Mouse (Mus musculus): ENCODE results near the gene Asb10. TPM values are rescaled to one million over a fixed set of nuclear protein-coding genes. Genes with fewer than 3 reads are reported as not detected.
A peak's percentile ranks its signal among the peaks of the same experiment; 100 is the strongest.

The Asb10 gene
- polyA plus RNA-seq, 1 experiment, result 1.6 TPM

DNA sequence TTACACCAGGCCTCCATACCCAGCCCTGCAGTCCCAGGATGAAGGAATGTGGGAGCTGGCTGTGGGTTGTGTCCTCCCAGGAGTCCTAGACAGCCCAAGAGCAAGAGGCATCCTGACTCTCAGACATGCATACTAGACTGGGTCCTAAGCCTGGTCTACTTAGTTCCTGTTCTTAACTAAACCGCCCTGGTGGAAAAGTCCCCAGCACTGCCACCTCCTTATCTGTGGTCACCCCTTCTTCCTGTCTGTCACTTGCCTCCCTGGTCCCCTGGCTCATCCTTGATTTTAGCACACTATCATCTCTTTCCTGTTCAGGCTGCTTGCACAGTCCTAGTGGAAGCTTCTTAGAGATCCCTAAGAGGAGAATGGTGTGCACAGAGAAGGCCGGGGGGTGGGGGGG, 35.3 kb downstream of the Asb10 start:
- Histone ChIP-seq H3K4me3 (ENCODE audit: insufficient read depth, low read depth, low read length) (no peak overlapping the region), H3K36me3 (ENCODE audit: control insufficient read depth, insufficient read depth, low read length) (no peaks in the 10 kb centered on the region)
- WGBS, result 66% methylated on average over 2 of the region's 2 CpGs

DNA sequence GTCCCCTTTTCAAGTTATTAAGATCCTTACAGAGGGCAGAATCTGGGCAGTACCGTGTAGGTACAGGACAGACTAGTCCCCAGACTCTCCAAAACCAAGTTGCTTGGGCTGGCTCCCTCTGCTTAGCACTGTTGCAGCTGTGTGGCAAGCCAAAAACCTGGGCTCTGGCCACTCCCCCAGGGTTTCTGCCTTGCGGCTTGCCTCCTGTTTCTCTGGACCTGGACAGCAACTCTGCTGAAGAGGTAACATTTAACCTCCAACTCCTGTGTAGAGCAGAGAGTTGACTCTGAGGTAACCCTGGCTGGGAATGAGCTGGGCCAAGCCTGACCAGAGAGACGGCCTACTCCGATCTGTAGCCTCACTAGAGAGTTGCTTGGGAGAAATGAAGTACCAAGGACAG, 38.0 kb downstream of the Asb10 start:
- peaks cover 3% of the 10 kb centered on the region; the same call in 1 of the 2 replicates for H3K4me1 ChIP-seq (ENCODE audit: control insufficient read depth, insufficient read depth, low read length)
- peaks cover 2% of the 10 kb centered on the region; the same call in 1 of the 2 replicates for H3K36me3 ChIP-seq (ENCODE audit: control insufficient read depth, insufficient read depth, low read length)
- no peak overlapping the region for H3K27ac ChIP-seq (ENCODE audit: insufficient read depth, low read depth, low read length)
- TF ChIP-seq POLR2A (IDR thresholded peaks at IDR 0.05; ENCODE audit: low read depth, low read length), result no peak
- WGBS, result 50% methylated on average over 4 of the region's 4 CpGs
- H3K27me3 ChIP-seq (replicated peaks; ENCODE audit: control insufficient read depth, insufficient read depth, low read length), result no peaks in the 10 kb centered on the region
- DNase-seq, result peak; percentile 77
- no peak overlapping the region for H3K4me3 ChIP-seq (ENCODE audit: insufficient read depth, low read depth, low read length)

More for the DNA sequence above, 35.3 kb downstream of the Asb10 start:
- no peaks in the 10 kb centered on the region for H3K27me3 ChIP-seq (replicated peaks; ENCODE audit: control insufficient read depth, insufficient read depth, low read length)
- TF ChIP-seq CTCF (conservative IDR thresholded peaks at IDR 0.05; ENCODE audit: insufficient read depth, insufficient read length, low read depth, low read length) (no peak), POLR2A (IDR thresholded peaks at IDR 0.05; ENCODE audit: low read depth, low read length) (no peak)
- no peak overlapping the region for H3K27ac ChIP-seq (ENCODE audit: insufficient read depth, low read depth, low read length)
- peaks cover 3% of the 10 kb centered on the region; the same call in 1 of the 2 replicates for H3K4me1 ChIP-seq (ENCODE audit: control insufficient read depth, insufficient read depth, low read length)
- no peak for DNase-seq

DNA sequence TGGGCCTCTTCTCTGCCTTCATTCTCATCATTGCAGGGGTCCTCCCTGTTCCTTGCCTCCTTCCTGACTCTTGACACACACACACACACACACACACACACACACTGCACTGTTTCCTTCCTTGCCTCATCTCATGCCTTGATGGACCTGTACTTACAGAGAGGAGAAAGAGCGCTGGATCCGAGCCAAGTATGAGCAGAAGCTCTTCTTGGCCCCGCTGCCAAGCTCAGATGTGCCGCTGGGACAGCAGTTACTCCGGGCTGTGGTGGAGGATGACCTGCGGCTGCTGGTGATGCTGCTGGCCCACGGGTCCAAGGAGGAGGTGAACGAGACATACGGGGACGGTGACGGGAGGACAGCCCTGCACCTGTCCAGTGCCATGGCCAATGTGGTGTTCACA, 39.9 kb downstream of the Asb10 start:
- Histone ChIP-seq H3K27ac (ENCODE audit: insufficient read depth, low read depth, low read length) (no peak overlapping the region), H3K4me1 (ENCODE audit: control insufficient read depth, insufficient read depth, low read length) (peaks cover 3% of the 10 kb centered on the region; the same call in 1 of the 2 replicates), H3K36me3 (ENCODE audit: control insufficient read depth, insufficient read depth, low read length) (peaks cover 2% of the 10 kb centered on the region; the same call in 1 of the 2 replicates), H3K4me3 (ENCODE audit: insufficient read depth, low read depth, low read length) (no peak overlapping the region), H3K27me3 (replicated peaks; ENCODE audit: control insufficient read depth, insufficient read depth, low read length) (no peaks in the 10 kb centered on the region)
- no peak for DNase-seq
- WGBS, result 75% methylated on average over 11 of the region's 11 CpGs
- TF ChIP-seq CTCF (conservative IDR thresholded peaks at IDR 0.05; ENCODE audit: insufficient read depth, insufficient read length, low read depth, low read length) (no peak), POLR2A (IDR thresholded peaks at IDR 0.05; ENCODE audit: low read depth, low read length) (no peak)

DNA sequence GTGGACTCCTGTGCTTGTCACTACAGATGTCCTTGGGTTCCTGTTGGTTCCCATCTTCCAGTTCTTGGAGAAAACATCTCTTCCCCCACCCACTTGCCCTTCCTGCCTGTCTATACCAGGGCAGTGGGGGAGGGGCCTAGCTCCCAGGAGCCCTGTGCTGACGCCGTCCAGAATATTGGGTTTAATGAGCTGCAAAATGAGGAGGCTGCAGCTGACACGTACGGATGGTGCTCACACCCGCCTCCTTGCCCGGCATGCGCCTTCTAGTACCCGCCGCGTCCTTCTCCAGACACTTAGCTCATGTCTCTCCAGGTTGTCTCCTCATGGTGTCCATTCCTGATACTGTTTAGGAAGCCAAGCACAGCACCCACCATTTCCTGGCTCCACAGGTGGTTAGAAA, 41.7 kb downstream of the Asb10 start:
- no peak for DNase-seq
- Histone ChIP-seq H3K4me3 (ENCODE audit: insufficient read depth, low read depth, low read length) (no peak overlapping the region), H3K4me1 (ENCODE audit: control insufficient read depth, insufficient read depth, low read length) (peaks cover 3% of the 10 kb centered on the region; the same call in 1 of the 2 replicates), H3K27me3 (replicated peaks; ENCODE audit: control insufficient read depth, insufficient read depth, low read length) (no peaks in the 10 kb centered on the region), H3K36me3 (ENCODE audit: control insufficient read depth, insufficient read depth, low read length) (peaks cover 2% of the 10 kb centered on the region; the same call in 1 of the 2 replicates), H3K27ac (ENCODE audit: insufficient read depth, low read depth, low read length) (no peak overlapping the region)
- WGBS, result 75% methylated on average over 10 of the region's 10 CpGs
- TF ChIP-seq CTCF (conservative IDR thresholded peaks at IDR 0.05; ENCODE audit: insufficient read depth, insufficient read length, low read depth, low read length), result no peak

DNA sequence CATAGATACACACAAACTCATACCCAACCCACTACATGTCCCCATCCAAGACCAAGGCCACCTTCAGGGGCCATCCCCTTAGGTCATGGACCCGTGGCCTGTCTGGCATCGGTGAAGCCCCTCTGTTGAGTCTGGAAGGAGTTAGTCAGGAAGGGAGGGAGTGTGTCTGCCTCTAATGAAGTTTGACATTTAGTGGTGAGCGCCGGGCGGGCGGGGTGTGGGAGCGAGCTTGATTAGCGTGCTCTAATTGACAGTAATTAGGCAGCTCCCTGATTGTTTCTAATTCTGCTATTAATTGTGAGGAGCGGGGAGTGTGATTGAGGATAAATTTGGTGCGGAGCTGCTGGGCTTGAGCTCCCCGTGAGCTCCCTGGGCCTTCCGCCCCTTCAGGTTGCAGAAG, 43.3 kb downstream of the Asb10 start:
- Histone ChIP-seq H3K27ac (ENCODE audit: insufficient read depth, low read depth, low read length) (no peak overlapping the region), H3K4me1 (ENCODE audit: control insufficient read depth, insufficient read depth, low read length) (no peaks in the 10 kb centered on the region; the same call in 1 of the 2 replicates), H3K27me3 (replicated peaks; ENCODE audit: control insufficient read depth, insufficient read depth, low read length) (no peaks in the 10 kb centered on the region), H3K36me3 (ENCODE audit: control insufficient read depth, insufficient read depth, low read length) (peaks cover 3% of the 10 kb centered on the region), H3K4me3 (ENCODE audit: insufficient read depth, low read depth, low read length) (no peak overlapping the region)
- TF ChIP-seq CTCF (conservative IDR thresholded peaks at IDR 0.05; ENCODE audit: insufficient read depth, insufficient read length, low read depth, low read length) (no peak), POLR2A (IDR thresholded peaks at IDR 0.05; ENCODE audit: low read depth, low read length) (no peak)
- WGBS, result 83% methylated on average over 12 of the region's 12 CpGs
- no peak for DNase-seq

DNA sequence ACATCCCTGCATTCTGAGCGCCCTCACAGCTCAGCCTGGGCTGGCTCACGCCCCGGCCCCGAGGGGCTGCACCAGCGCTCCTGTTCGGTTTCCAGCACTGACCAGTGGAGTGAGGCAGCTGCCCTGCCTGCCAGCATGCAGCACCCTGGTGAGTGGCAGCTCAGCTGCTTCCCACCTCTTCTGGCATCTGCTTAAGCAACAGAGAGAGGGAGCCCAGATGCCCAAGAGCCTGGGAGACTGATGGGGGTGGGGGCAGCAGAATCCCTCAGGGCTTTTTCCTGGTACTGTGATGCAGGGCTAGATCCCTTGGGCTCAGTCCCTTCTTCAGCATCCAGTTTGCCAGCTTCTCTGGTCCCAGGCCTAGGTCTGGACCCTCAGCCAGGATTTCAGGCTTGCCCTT, 44.0 kb downstream of the Asb10 start:
- H3K27ac ChIP-seq (ENCODE audit: insufficient read depth, low read depth, low read length), result no peak overlapping the region
- no peak for TF ChIP-seq POLR2A (IDR thresholded peaks at IDR 0.05; ENCODE audit: low read depth, low read length)
- no peak for TF ChIP-seq CTCF (conservative IDR thresholded peaks at IDR 0.05; ENCODE audit: insufficient read depth, insufficient read length, low read depth, low read length)
- no peaks in the 10 kb centered on the region for H3K27me3 ChIP-seq (replicated peaks; ENCODE audit: control insufficient read depth, insufficient read depth, low read length)
- DNase-seq, result no peak
- WGBS, result 83% methylated on average over 6 of the region's 6 CpGs
- H3K4me3 ChIP-seq (ENCODE audit: insufficient read depth, low read depth, low read length), result no peak overlapping the region
- H3K36me3 ChIP-seq (ENCODE audit: control insufficient read depth, insufficient read depth, low read length), result peaks cover 3% of the 10 kb centered on the region
- no peaks in the 10 kb centered on the region for H3K4me1 ChIP-seq (ENCODE audit: control insufficient read depth, insufficient read depth, low read length)

DNA sequence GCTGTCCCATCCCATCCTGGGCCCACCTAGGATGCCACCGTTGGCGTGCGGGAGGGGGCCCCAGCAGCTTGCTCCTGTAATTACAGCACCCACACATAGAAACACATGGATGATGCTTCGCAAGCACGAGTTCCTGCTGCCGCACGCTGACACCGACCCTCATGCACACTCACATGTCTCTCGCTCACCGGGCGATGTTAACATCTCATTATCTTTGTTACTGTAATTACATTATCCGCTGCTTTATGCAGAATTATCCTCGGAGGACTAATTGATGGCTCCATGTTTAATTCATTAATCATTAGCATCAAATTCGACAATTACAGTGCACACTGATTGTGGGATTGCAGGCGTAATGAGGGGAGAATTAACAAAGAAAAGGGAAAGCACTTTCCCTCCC, 45.8 kb downstream of the Asb10 start:
- Histone ChIP-seq H3K4me3 (ENCODE audit: insufficient read depth, low read depth, low read length) (no peak overlapping the region), H3K4me1 (ENCODE audit: control insufficient read depth, insufficient read depth, low read length) (no peaks in the 10 kb centered on the region), H3K36me3 (ENCODE audit: control insufficient read depth, insufficient read depth, low read length) (peaks cover 1% of the 10 kb centered on the region), H3K27me3 (replicated peaks; ENCODE audit: control insufficient read depth, insufficient read depth, low read length) (no peaks in the 10 kb centered on the region), H3K27ac (ENCODE audit: insufficient read depth, low read depth, low read length) (no peak overlapping the region)
- DNase-seq, result no peak
- 90% methylated on average over 15 of the region's 15 CpGs for WGBS
- TF ChIP-seq CTCF (conservative IDR thresholded peaks at IDR 0.05; ENCODE audit: insufficient read depth, insufficient read length, low read depth, low read length), result no peak

All from kidney, adult 2 months (tissue).